Mouse (Mus musculus) embryonic facial prominence, embryonic 15.5 days (tissue): ENCODE data around the gene Pyy. TPM values are rescaled to one million over a fixed set of nuclear protein-coding genes. Genes with fewer than 3 reads are reported as not detected.

Experiments
- ATAC-seq: fragments of 200-750 bp; cut with Nextera tagmentation; 2 replicates; pipeline ENCODE4 v1.8.0; 2017; ENCODE audit warnings: low read depth, moderate TSS enrichment; ENCODE audit not compliant: insufficient number of reproducible peaks, low FRiP score, low TSS enrichment
- H3K27ac ChIP-seq: fragments of 300-500 bp; sonication (generic); replicated peaks from 2 replicates; pipeline ENCODE4 v1.5.1; 2015; ENCODE audit warnings: mild to moderate bottlenecking, inconsistent platforms
- H3K27me3 ChIP-seq: fragments of 300-500 bp; sonication (generic); 2 replicates; pipeline ENCODE4 v1.6.1; 2015; ENCODE audit warnings: inconsistent platforms
- H3K36me3 ChIP-seq: fragments of 300-500 bp; sonication (generic); 2 replicates; pipeline ENCODE4 v1.6.1; 2015; ENCODE audit warnings: mild to moderate bottlenecking, inconsistent platforms
- H3K4me1 ChIP-seq: fragments of 300-500 bp; sonication (generic); 2 replicates; pipeline ENCODE4 v1.6.1; 2015; ENCODE audit warnings: inconsistent platforms
- H3K4me2 ChIP-seq: fragments of 300-500 bp; sonication (generic); replicated peaks from 2 replicates; pipeline ENCODE4 v1.6.1; 2015; ENCODE audit warnings: mild to moderate bottlenecking, inconsistent platforms
- H3K4me3 ChIP-seq: fragments of 300-500 bp; sonication (generic); replicated peaks from 2 replicates; pipeline ENCODE4 v1.5.1; 2015; ENCODE audit warnings: mild to moderate bottlenecking, inconsistent platforms
- H3K9ac ChIP-seq: fragments of 300-500 bp; sonication (generic); 2 replicates; pipeline ENCODE4 v1.6.1; 2015; ENCODE audit warnings: inconsistent platforms
- H3K9me3 ChIP-seq: fragments of 300-500 bp; sonication (generic); replicated peaks from 2 replicates; pipeline ENCODE4 v1.6.1; 2016; ENCODE audit warnings: inconsistent platforms
- WGBS: fragments of 180-500 bp; shearing (Covaris S2); methylation state at CpG from one replicate; pipeline ENCODE4 v1.1.7; 2015; 5-methylcytosine and 5-hydroxymethylcytosine counted together
- polyA plus RNA-seq: library from polyadenylated mRNA; unstranded; fragments of >200 nt; fragmentation: Nextera tagmentation; extraction: Ambion mirVana; gene quantifications from 2 replicates; pipeline ENCODE4 v1.2.1, GENCODE M21; 2015

Pyy gene
- polyA plus RNA-seq, 1 experiment from 2014 or later, result not detected

- 0 out of 2 replicates have a peak, but pooled peaks cover 3% of the 10 kb centered on the region for H3K36me3 ChIP-seq
- peaks cover 6% of the 10 kb centered on the region; the same call in 1 of the 2 replicates for H3K4me1 ChIP-seq
- ATAC-seq, result no peak
- H3K9ac ChIP-seq, result no peak overlapping the region
- H3K4me2 ChIP-seq, result no peak overlapping the region
- WGBS, result 42% methylated on average over 11 of the region's 11 CpGs
- H3K9me3 ChIP-seq, result no peaks in the 10 kb centered on the region
- no peaks in the 10 kb centered on the region for H3K27me3 ChIP-seq
- H3K4me3 ChIP-seq, result no peak overlapping the region
- no peak overlapping the region for H3K27ac ChIP-seq
Observed at GRCm38 (mm10) chr11:102069633-102070032, 38.0 kb downstream of the Pyy start.

- 40% methylated on average over 2 of the region's 2 CpGs for WGBS
- Histone ChIP-seq H3K9me3 (no peaks in the 10 kb centered on the region), H3K4me1 (peaks cover 6% of the 10 kb centered on the region; the same call in 1 of the 2 replicates), H3K4me3 (no peak overlapping the region), H3K9ac (no peak overlapping the region), H3K27me3 (no peaks in the 10 kb centered on the region), H3K36me3 (no peaks in the 10 kb centered on the region), H3K4me2 (no peak overlapping the region), H3K27ac (no peak overlapping the region)
- no peak for ATAC-seq
Observed at GRCm38 (mm10) chr11:102068969-102069368, 38.7 kb downstream of the Pyy start.

GRCm38 (mm10) chr11:102063076-102063475, 44.6 kb downstream of the Pyy start:
- Histone ChIP-seq H3K27me3 (peaks cover 4% of the 10 kb centered on the region; the same call in 1 of the 2 replicates), H3K27ac (no peak overlapping the region), H3K36me3 (peaks cover 12% of the 10 kb centered on the region; the same call in 1 of the 2 replicates), H3K4me2 (no peak overlapping the region), H3K4me1 (peaks cover 4% of the 10 kb centered on the region), H3K9me3 (no peaks in the 10 kb centered on the region), H3K4me3 (no peak overlapping the region), H3K9ac (no peak overlapping the region)
- ATAC-seq, result no peak
- WGBS, result 79% methylated on average over 13 of the region's 13 CpGs

- peaks cover 4% of the 10 kb centered on the region for H3K4me1 ChIP-seq
- H3K4me3 ChIP-seq, result no peak overlapping the region
- H3K4me2 ChIP-seq, result no peak overlapping the region
- no peak for ATAC-seq
- WGBS, result 34% methylated on average over 16 of the region's 16 CpGs
- peaks cover 12% of the 10 kb centered on the region; the same call in 1 of the 2 replicates for H3K36me3 ChIP-seq
- H3K9ac ChIP-seq, result no peak overlapping the region
- H3K9me3 ChIP-seq, result no peaks in the 10 kb centered on the region
- H3K27ac ChIP-seq, result no peak overlapping the region
- H3K27me3 ChIP-seq, result peaks cover 4% of the 10 kb centered on the region; the same call in 1 of the 2 replicates
Observed at GRCm38 (mm10) chr11:102061941-102062473, 45.6 kb downstream of the Pyy start.

GRCm38 (mm10) chr11:102061236-102061940, 46.2 kb downstream of the Pyy start:
- ATAC-seq, result peak; percentile 22; the same call in 1 of the 2 replicates
- Histone ChIP-seq H3K27me3 (peaks cover 4% of the 10 kb centered on the region; the same call in 1 of the 2 replicates), H3K9me3 (no peaks in the 10 kb centered on the region), H3K4me2 (peak overlapping the region; percentile 86), H3K9ac (no peak overlapping the region), H3K4me3 (peak overlapping the region; percentile 43), H3K27ac (no peak overlapping the region), H3K4me1 (peaks cover 4% of the 10 kb centered on the region), H3K36me3 (peaks cover 12% of the 10 kb centered on the region; the same call in 1 of the 2 replicates)
- 6% methylated on average over 23 of the region's 23 CpGs for WGBS

Other genes with a start within 250 kb of the Pyy start
- gene Meox1, start 213.5 kb downstream of the Pyy start, polyA plus RNA-seq, result 11.1 and 12.3 TPM in 2 replicates
- 0.23 and 0.49 TPM in 2 replicates for gene Sost, start 140.8 kb downstream of the Pyy start, polyA plus RNA-seq
- gene Cfap97d1, start 123.6 kb downstream of the Pyy start, polyA plus RNA-seq, result not detected in 2 replicates
- gene Dusp3, start 120.8 kb downstream of the Pyy start, polyA plus RNA-seq, result 26.2 and 29.9 TPM in 2 replicates
- gene Mpp3, start 79.4 kb downstream of the Pyy start, polyA plus RNA-seq, result 5.5 and 6.2 TPM in 2 replicates
- 1.5 and 2.1 TPM in 2 replicates for gene Cd300lg, start 66.3 kb downstream of the Pyy start, polyA plus RNA-seq
- 7.0 and 10.7 TPM in 2 replicates for gene Mpp2, start 19.3 kb downstream of the Pyy start, polyA plus RNA-seq
- not detected in 2 replicates for gene Ppy, start 6.5 kb downstream of the Pyy start, polyA plus RNA-seq
- 0.98 and 1.7 TPM in 2 replicates for gene Nags, start 37.7 kb upstream of the Pyy start, polyA plus RNA-seq
- gene Tmem101, start 48.6 kb upstream of the Pyy start, polyA plus RNA-seq, result 39.4 and 39.9 TPM in 2 replicates
- gene Lsm12, start 77.5 kb upstream of the Pyy start, polyA plus RNA-seq, result 113 and 128 TPM in 2 replicates
- 29.8 and 31.7 TPM in 2 replicates for gene G6pc3, start 81.8 kb upstream of the Pyy start, polyA plus RNA-seq
- 105 and 106 TPM in 2 replicates for gene Hdac5, start 122.3 kb upstream of the Pyy start, polyA plus RNA-seq
- 13.6 and 16.0 TPM in 2 replicates for gene BC030867, start 141.1 kb upstream of the Pyy start, polyA plus RNA-seq
- gene Asb16, start 160.9 kb upstream of the Pyy start, polyA plus RNA-seq, result 0.12 and 0.26 TPM in 2 replicates
- 58.3 and 59.5 TPM in 2 replicates for gene Tmub2, start 177.1 kb upstream of the Pyy start, polyA plus RNA-seq
- 18.4 and 20.0 TPM in 2 replicates for gene Atxn7l3, start 188.8 kb upstream of the Pyy start, polyA plus RNA-seq
- 86.6 and 87.3 TPM in 2 replicates for gene Ubtf, start 211.9 kb upstream of the Pyy start, polyA plus RNA-seq